Mouse (Mus musculus): ENCODE data around the gene Pex6. TPM values are rescaled to one million over a fixed set of nuclear protein-coding genes. Genes with fewer than 3 reads are reported as not detected.
A peak's percentile ranks its signal among the peaks of the same experiment; 100 is the strongest.

Gene Pex6
- total RNA-seq, 2 experiments from 2014 or later: 48.1 to 49.1 TPM

GRCm38 (mm10) chr17:46698515-46698914, 12.7 kb upstream of the Pex6 start:
- no peak for DNase-seq (ENCODE audit: low spot score in 2 of 2)
- intact Hi-C loops (cut with DNase I): no loop called here

- intact Hi-C loops (cut with DNase I): no loop called here
- DNase-seq (ENCODE audit: low spot score in 2 of 2): no peak
Observed at GRCm38 (mm10) chr17:46699245-46699644, 12.0 kb upstream of the Pex6 start.

- intact Hi-C loops (cut with DNase I): no loop called here
- no peak for DNase-seq (ENCODE audit: low spot score in 2 of 2)
Observed at GRCm38 (mm10) chr17:46699912-46700311, 11.4 kb upstream of the Pex6 start.

GRCm38 (mm10) chr17:46701489-46701888, 9.8 kb upstream of the Pex6 start:
- intact Hi-C loops (cut with DNase I): no loop called here
- DNase-seq (ENCODE audit: low spot score in 2 of 2): no peak

- intact Hi-C loops (cut with DNase I): no loop called here
- no peak for DNase-seq (ENCODE audit: low spot score in 2 of 2)
Observed at GRCm38 (mm10) chr17:46702100-46702499, 9.2 kb upstream of the Pex6 start.

GRCm38 (mm10) chr17:46702506-46702905, 8.8 kb upstream of the Pex6 start:
- DNase-seq (ENCODE audit: low spot score in 2 of 2): no peak
- intact Hi-C loops (cut with DNase I): no loop called here

- intact Hi-C loops (cut with DNase I): loop anchor here (2.0 kb wide), 1 partner anchor 23 kb away; the partner anchor contains the start of gene Klhdc3
- DNase-seq (ENCODE audit: low spot score in 2 of 2): no peak
Observed at GRCm38 (mm10) chr17:46703971-46704886, 7.0 kb upstream of the Pex6 start.

- DNase-seq (ENCODE audit: low spot score in 2 of 2): peak; percentile 95 to 99
- intact Hi-C loops (cut with DNase I): loop anchor here (2.0 kb wide), 1 partner anchor 24 kb away; the partner anchor contains the start of gene Klhdc3
Observed at GRCm38 (mm10) chr17:46704887-46705835, 6.1 kb upstream of the Pex6 start, which contains the start of gene Ppp2r5d. Gene Ppp2r5d, minus strand, starts transcription at chr17:46705111.

- DNase-seq (ENCODE audit: low spot score in 2 of 2): no peak
- intact Hi-C loops (cut with DNase I): no loop called here
Observed at GRCm38 (mm10) chr17:46706375-46707089, 4.7 kb upstream of the Pex6 start.

GRCm38 (mm10) chr17:46711612-46712271, 479 bp downstream of the Pex6 start:
- peak in 1 of 2 experiments; percentile 35 for DNase-seq (ENCODE audit: low spot score in 2 of 2)
- intact Hi-C loops (cut with DNase I): loop anchor here (5.0 kb wide), 1 partner anchor 64 kb away; the partner anchor contains the start of genes Klc4 and Mrpl2

GRCm38 (mm10) chr17:46712442-46712841, 1.2 kb downstream of the Pex6 start:
- DNase-seq (ENCODE audit: low spot score in 2 of 2): no peak
- intact Hi-C loops (cut with DNase I): loop anchor here (5.0 kb wide), 1 partner anchor 65 kb away; the partner anchor contains the start of genes Klc4 and Mrpl2

GRCm38 (mm10) chr17:46713849-46714248, 2.6 kb downstream of the Pex6 start:
- intact Hi-C loops (cut with DNase I): loop anchor here (5.0 kb wide), 1 partner anchor 67 kb away; the partner anchor contains the start of genes Klc4 and Mrpl2
- DNase-seq (ENCODE audit: low spot score in 2 of 2): no peak

- no peak for DNase-seq (ENCODE audit: low spot score in 2 of 2)
- intact Hi-C loops (cut with DNase I): loop anchor here (5.0 kb wide), 1 partner anchor 68 kb away; the partner anchor contains the start of genes Klc4 and Mrpl2
Observed at GRCm38 (mm10) chr17:46714756-46715481, 3.7 kb downstream of the Pex6 start.

- intact Hi-C loops (cut with DNase I): no loop called here
- DNase-seq (ENCODE audit: low spot score in 2 of 2): no peak
Observed at GRCm38 (mm10) chr17:46721077-46721476, 9.8 kb downstream of the Pex6 start.

GRCm38 (mm10) chr17:46724477-46725084, 13.3 kb downstream of the Pex6 start:
- DNase-seq (ENCODE audit: low spot score in 2 of 2): no peak
- intact Hi-C loops (cut with DNase I): no loop called here

- no peak for DNase-seq (ENCODE audit: low spot score in 2 of 2)
- intact Hi-C loops (cut with DNase I): no loop called here
Observed at GRCm38 (mm10) chr17:46725273-46725672, 14.0 kb downstream of the Pex6 start.

Measured in left cerebral cortex, postnatal 25 days (tissue).